Mouse (Mus musculus) adrenal gland, postnatal 4 days (tissue): ENCODE data around the gene Sprr2k. TPM values are rescaled to one million over a fixed set of nuclear protein-coding genes. Genes with fewer than 3 reads are reported as not detected.
"Not testable (repeated sequence)": the region's sequence is repeated elsewhere in the genome, so short reads cannot be mapped to it uniquely, and the experiment has no call there.

Source experiments
- DNase-seq, 2 experiments: peaks; one replicate each; pipeline ENCODE4 v3.0.0; 2021 to 2022; ENCODE audit warnings: low spot score in 2 of 2, mixed read lengths in 2 of 2
- long read RNA-seq, 2 experiments: library from polyadenylated mRNA; stranded (forward); transcript quantifications; one replicate each; pipeline ENCODE4 v2.0.0; 2021
- total RNA-seq, 2 experiments: library from RNA; stranded (reverse); gene quantifications; 2 replicates each; pipeline ENCODE4 v1.2.3; 2021

The Sprr2k gene
- not detected for total RNA-seq
- long read RNA-seq, experiment 1 = 0 reads
- long read RNA-seq, experiment 2 = 0 reads

DNA sequence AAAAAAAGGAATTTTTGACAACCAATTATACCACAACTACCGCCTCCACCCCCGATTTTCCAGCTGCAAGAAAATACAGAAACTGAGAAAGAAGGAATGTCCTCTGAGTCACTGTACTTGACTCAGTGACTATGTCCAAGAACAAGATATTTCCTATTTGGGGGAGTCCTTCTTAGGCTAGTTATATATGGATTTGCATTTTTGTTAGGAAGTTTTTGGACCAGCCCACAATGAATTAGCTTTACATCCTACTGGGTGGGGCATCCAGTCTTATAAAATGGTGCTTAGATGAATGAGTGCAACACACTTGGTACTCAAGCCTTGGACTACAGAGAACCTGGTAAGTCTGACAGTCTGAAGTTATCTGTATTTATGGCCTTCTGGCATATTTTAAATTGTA, at the start of gene Sprr2k:
Gene Sprr2k, plus strand, starts transcription at position 301 of the 400 bp plus-strand sequence.
- no peak for DNase-seq

DNA sequence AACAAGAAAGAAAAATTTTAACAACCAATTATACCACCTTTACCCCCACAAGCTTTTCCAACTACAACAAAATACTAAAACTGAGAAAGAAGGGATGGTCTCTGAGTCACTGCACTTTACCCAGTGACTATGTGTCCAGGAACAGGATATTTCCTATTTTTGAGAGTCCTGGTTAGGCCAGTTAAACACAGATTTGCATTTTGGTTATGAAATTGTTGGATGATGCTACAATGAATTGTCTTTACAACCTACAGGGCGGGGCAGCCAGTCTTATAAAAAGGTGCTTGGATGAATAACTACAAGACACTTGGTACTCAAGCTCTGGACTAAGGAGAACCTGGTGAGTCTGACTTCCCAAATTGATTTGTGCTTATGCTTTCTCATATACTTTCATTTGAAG, 47.0 kb upstream of the Sprr2k start, which contains the start of gene Sprr2h:
Gene Sprr2h, plus strand, starts transcription at position 301 of the 400 bp plus-strand sequence.
- DNase-seq = no peak

DNA sequence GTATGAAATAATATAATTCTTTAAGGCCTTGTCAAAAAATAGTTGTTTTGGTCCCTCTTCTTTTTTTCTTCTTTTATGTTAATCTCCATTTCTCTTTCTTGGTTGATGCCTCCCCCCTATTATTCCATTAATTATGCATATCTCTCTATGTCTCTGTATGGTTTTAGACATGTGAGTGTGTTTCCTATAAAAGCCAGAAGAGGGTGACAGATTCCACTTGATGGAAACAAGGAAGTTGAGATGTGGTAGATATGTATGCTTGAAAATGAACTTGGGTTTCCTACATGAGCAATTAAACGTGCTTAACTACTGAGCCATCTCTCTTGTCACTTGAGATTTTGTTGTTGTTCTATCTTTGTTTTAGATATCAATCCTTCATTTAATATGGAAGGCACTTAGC, 38.1 kb upstream of the Sprr2k start:
- no peak for DNase-seq

DNA sequence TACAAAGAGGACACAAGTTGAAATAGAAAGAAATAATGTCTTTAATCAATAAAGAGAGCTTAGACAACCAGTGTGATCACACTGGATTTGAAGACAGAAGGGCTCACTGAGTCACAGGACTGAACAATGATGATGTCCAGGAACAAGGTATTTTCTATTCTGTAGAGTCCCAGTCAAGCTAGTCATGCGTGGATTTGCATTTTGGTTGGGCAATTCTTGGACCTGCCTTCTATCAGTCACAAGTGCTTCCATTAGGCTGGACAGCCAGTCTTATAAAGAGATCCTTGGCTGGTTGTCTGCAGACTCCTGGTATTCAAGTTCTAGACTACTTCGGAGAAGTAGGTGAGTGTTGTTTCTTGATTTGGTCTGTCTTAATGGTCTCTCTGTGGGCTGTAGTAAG, 24.7 kb upstream of the Sprr2k start, which contains the start of gene Sprr2i:
Gene Sprr2i, plus strand, starts transcription at position 301 of the 400 bp plus-strand sequence.
- no peak for DNase-seq

DNA sequence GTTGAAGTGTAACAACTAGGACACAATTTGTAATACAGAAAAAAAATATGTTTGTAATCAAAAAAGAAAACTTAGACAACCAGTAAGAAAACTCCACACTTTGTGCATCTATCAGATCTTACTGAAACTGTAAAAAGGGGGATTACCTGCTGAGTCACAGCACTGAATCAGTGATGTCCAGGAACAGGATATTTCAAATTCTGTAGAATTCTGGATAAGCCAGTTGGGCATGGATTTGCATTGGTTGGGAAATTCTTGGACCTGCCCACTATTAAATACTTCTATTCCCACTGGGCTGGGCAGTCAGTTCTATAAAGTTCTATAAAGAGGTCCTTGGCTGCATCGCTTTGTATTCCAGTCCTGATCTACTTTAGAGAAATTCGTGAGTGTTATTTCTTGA, 14.6 kb upstream of the Sprr2k start, which contains the start of gene Sprr2j-ps:
Gene Sprr2j-ps, plus strand, starts transcription at position 301 of the 400 bp plus-strand sequence.
- no peak for DNase-seq

DNA sequence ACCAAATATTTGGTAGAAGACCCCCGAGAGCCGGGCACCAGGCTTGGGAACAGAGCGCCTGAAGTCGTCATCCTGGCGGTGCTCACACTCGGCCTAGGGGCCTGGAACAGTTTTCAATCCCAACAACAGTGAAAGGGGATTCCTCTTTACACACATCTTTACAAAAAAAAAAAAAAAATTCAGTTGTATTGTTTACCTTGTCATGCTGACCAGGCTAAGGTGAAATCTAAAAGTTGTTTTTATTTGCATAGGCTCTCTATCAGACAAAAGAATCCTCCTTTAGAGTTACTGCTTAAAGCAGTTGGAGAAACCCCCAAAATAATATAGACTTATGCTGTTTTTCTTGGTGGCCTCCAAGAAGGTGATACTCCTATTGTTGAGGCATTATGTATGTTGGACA, 3.1 kb upstream of the Sprr2k start, which contains the start of gene Gm9774:
Gene Gm9774, minus strand, starts transcription at position 101 of the 400 bp plus-strand sequence.
- no peak for DNase-seq

DNA sequence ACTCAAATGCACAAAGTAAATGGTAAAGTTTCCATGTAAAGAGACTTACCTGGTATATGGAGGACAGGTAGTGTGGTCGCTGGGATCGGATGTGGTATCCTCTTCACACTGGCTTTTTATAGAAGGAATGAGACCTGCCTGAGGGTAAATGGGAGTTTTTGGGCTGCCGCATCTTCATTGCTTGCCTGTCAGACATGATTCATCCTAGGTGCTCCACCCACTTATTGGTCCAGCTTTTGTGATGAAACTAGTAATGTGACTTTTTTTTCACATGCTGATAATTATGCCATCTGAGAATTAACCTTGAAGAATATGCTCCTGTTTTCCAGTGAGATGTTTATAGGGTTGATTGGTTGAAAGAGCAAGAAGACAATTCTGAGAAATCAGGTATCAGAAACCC, 6.3 kb downstream of the Sprr2k start, which contains the start of gene Sprr1b:
Gene Sprr1b, minus strand, starts transcription at position 101 of the 400 bp plus-strand sequence.
- DNase-seq = no peak

DNA sequence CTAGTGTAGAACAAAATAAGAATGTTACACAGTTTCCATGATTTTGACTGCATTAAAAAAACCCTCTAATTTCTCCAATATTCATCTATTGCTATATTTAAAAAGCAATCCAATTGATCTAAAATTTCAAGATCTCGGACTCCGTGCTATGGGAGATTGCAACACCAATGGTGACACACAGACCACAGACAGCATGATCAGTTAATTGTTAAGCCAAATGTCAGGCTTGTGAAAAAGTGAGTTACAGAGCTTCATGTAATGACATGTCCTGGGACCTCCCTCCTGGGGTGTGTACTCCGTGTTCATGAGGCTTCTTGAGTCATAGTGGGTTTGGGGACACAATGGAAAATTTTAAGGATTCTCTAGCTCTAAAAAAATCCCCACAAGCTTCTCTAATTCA, 7.8 kb downstream of the Sprr2k start:
- DNase-seq = no peak

DNA sequence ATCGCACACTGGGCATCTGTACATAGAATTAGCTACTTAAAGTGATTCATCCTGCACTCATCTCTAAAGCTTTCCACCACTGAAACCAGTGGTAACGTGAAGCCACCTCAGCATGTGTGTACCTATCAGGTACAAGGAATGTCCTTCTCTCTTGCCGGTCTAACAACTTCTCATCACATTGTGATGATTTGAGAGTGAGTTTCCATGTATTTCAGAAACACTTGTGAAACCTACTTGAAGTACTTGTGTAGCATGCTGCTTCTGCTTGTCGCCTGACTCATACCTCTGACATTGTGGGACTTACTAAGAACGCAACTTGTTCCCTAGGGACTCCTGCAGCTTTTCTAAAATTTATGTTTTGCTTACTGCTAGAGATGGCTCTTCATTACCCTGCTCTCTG, 22.8 kb downstream of the Sprr2k start:
- DNase-seq = no peak

DNA sequence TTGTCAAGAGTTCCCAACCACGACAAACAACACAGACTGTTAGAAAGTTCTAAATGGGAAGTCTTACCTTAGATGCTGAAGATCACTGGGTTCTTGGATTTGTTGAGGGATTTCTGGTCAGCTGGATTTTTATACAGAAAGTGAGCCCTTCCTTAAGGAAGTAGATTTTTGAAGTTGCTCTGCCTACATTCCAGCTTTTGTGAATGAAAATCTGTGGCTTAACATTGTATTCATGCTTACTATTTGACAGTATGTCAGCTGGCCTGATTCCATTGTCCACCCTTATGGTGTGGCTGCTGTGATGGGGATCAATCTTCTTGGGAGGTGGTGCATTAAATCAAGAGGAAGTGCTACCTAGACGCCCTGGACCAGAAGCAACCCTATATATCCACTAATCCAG, 26.2 kb downstream of the Sprr2k start, which contains the start of gene Sprr3:
Gene Sprr3, minus strand, starts transcription at position 101 of the 400 bp plus-strand sequence.
- DNase-seq = no peak

DNA sequence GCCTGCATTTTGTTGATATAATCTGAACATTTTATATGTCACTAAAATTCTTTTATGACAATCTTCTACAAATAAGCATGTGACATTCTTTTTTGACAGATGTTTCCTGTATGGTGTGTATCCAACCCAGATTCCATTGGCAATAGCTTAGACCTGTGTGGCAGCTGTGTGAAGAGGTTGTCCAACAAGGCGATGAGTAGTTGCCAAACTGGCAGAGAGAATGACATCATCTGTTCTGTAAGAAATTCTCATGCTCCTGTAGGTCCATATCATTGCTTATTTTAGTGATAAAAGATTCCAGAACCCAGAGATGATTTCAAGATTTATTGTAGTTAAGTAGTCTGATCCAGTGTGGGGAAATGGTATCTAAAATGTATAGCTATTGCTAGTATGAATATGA, 34.2 kb downstream of the Sprr2k start:
- DNase-seq = no peak

DNA sequence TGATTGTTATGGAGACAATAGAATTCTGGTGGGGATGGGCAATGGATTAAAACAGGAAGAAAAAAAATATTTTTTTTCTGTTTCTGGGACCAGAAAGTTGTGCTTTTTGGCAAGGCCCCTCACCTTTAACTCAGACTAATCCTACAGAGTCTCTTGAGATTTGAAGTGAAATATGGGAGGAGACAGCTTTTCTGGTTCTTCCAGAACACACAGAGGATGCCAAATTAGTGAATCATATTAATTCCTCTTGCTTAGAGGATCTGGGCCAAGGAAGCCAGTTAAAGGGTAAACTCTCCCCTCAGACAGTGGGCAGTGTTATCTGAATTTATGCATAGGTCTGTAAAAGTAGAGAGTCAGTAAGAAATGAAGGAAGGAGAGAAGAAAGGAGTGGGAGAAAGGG, 35.0 kb downstream of the Sprr2k start:
- no peak for DNase-seq

DNA sequence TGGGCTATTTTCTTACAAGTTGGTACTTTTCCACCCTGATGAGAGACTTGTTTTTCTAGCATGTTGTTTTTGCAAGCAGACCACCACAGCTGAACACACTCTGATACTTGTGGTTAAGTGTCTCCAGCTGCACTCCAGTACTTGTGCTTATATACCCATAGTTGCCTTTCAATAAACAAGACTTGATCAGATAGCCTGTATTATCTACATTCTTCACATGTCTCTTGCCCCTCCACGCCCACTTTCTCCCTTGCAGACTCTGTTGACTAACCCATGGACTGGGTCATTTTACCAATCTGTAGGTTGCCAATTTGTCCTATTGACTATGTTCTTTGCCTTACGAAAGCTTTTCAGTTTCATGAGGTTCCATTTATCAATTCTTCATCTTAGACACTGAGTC, 37.7 kb downstream of the Sprr2k start:
- DNase-seq = no peak

DNA sequence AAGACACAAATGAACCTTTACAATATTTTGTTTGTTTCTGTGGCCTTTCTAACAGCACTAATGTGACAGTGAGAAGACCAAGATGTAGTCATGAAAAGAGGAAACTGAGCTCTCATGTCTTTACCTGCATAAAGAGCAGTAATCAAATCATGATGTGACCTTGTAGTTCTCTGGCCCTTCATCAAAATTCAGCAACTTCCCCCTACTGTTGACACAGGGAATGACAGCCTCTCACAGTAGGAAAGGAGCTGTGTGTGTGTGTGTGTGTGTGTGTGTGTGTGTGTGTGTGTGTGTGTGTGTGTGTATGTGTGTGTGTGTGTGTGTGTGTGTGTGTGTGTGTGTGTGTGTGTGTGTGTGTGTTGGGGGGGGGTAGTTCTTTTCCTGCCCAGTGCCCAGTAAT, 48.9 kb downstream of the Sprr2k start:
- DNase-seq = not testable (repeated sequence)

Other genes starting within 250 kb of the Sprr2k start
- not detected for gene Sprr2a1, start 216.8 kb upstream of the Sprr2k start, total RNA-seq
- gene Sprr2a2, start 216.7 kb upstream of the Sprr2k start, total RNA-seq = not detected
- not detected for gene Sprr2a3, start 147.2 kb upstream of the Sprr2k start, total RNA-seq
- gene Sprr2b, start 116.0 kb upstream of the Sprr2k start, total RNA-seq = not detected
- not detected for gene Sprr2d, start 93.4 kb upstream of the Sprr2k start, total RNA-seq
- not detected for gene Sprr2e, start 80.4 kb upstream of the Sprr2k start, total RNA-seq
- gene Sprr2f, start 67.4 kb upstream of the Sprr2k start, total RNA-seq = not detected
- gene Sprr2h, start 46.9 kb upstream of the Sprr2k start, total RNA-seq = not detected
- gene Sprr2i, start 24.6 kb upstream of the Sprr2k start, total RNA-seq = not detected
- gene Sprr2j-ps, start 14.5 kb upstream of the Sprr2k start, total RNA-seq = not detected
- 10 to 100 TPM in 1 of 2 experiments, 1 to 10 TPM in 1; 9.3 to 12.2 TPM for gene Gm9774, start 3.2 kb upstream of the Sprr2k start, total RNA-seq
- not detected for gene Sprr1b, start 6.2 kb downstream of the Sprr2k start, total RNA-seq
- not detected for gene Sprr3, start 26.1 kb downstream of the Sprr2k start, total RNA-seq
- gene Sprr1a, start 53.3 kb downstream of the Sprr2k start, total RNA-seq = under 1 TPM; 0.39 to 0.68 TPM
- not detected for gene Sprr4, start 67.9 kb downstream of the Sprr2k start, total RNA-seq
- not detected for gene 2310046K23Rik, start 101.9 kb downstream of the Sprr2k start, total RNA-seq
- gene Ivl, start 141.2 kb downstream of the Sprr2k start, total RNA-seq = not detected
- not detected for gene Smcp, start 156.4 kb downstream of the Sprr2k start, total RNA-seq
- gene 2210017I01Rik, start 174.9 kb downstream of the Sprr2k start, total RNA-seq = not detected
- not detected for gene Lce6a, start 189.1 kb downstream of the Sprr2k start, total RNA-seq
- gene Lce1a1, start 215.7 kb downstream of the Sprr2k start, total RNA-seq = not detected
- gene Lce1b, start 224.3 kb downstream of the Sprr2k start, total RNA-seq = not detected
- gene Lce1a2, start 237.7 kb downstream of the Sprr2k start, total RNA-seq = not detected
- gene Lce1c, start 246.7 kb downstream of the Sprr2k start, total RNA-seq = not detected